Mouse (Mus musculus) monocyte, adult 5-6 weeks (primary cell): Measurements from ENCODE around the gene Ism2. TPM values are rescaled to one million over a fixed set of nuclear protein-coding genes. Genes with fewer than 3 reads are reported as not detected.
"Not testable (repeated sequence)": the region's sequence is repeated elsewhere in the genome, so short reads cannot be mapped to it uniquely, and the experiment has no call there.

Source experiments
- ATAC-seq: fragments of 153-309, 156-312 bp; replicated peaks from 2 replicates; pipeline ENCODE4 v1.8.0; 2017; ENCODE audit warnings: mild to moderate bottlenecking; ENCODE audit not compliant: low TSS enrichment, insufficient number of reproducible peaks, severe bottlenecking, poor library complexity, low FRiP score
- total RNA-seq: library from RNA; stranded (forward); fragments of 200-1000, 200-491, 200-594 nt; gene quantifications from 3 replicates; pipeline ENCODE4 v1.2.3, GENCODE M21; 2017

Ism2 gene
- total RNA-seq: not detected in 3 replicates

- ATAC-seq: no peak
Observed at GRCm38 (mm10) chr12:87299657-87300440, at the start of gene Ism2. Ism2 (minus strand) TSS chr12:87299705.

DNA sequence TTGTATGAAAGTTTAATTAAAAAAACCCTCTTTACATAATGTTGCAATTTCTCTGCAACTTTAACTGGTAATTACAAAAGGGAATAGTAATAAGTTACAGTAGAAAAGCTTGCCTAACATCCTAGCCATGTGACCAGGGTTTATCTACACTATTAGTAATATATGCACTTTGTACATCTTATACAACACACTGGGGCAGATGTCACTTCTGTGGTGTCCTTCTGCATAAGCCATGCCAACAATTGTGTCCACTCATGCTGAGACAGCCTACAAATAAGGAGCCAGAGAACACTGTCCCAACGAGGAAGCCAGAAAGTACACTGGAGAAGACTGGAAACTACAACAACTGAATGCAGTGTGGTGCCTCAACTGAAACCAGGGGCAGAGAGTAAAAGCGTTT is 48.5 kb upstream of the Ism2 start:
- ATAC-seq: no peak

- ATAC-seq: no peak
Observed at GRCm38 (mm10) chr12:87347511-87347910, 48.0 kb upstream of the Ism2 start.

DNA sequence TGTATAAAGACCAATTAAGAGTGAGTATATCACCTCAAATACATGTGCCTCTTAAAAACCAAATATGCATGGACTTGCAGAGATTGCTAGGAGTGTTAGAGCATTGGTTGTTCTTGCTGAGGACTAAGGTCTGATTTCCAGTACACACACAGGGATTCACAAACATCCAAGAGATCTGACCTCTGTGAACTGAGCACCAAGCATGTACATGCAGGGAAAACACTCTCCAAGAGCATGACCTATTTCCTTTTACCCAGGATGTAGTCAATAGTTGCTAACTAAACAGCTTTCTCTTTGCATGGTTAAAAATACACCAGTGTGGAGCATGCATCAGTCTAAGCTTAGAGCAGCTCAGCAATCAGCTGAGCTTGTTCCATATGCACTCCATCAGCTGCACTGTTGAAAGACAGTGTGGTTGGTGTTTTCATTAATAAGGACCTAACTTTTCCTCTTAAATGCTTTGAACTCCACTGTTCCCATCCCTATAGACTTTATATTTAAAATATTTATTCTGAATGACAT is 43.6 kb upstream of the Ism2 start:
- ATAC-seq: no peak

GRCm38 (mm10) chr12:87338082-87338481 is 38.6 kb upstream of the Ism2 start:
- ATAC-seq: no peak

- ATAC-seq: no peak
Observed at GRCm38 (mm10) chr12:87334886-87335285, 35.4 kb upstream of the Ism2 start.

GRCm38 (mm10) chr12:87333794-87334193 is 34.3 kb upstream of the Ism2 start:
- no peak for ATAC-seq

DNA sequence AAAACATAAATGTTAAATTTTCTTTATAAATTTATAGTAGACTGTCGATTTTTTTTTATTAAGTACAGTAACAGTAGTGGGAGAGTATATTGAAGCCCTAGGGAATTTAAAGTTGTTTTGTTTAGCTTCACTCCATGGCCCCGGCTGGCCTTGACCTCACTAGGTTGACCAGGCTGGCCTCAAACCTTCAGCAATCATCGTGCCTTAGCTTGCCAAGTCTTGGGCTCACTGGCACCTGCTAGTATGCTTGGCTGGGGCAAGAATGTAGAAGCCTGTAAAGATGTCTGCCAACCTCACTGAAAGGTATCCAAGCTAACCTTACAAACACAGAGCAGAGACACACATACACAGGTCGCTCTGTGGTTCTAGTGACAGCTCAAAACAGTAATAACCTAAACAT is 33.0 kb upstream of the Ism2 start:
- ATAC-seq: no peak

DNA sequence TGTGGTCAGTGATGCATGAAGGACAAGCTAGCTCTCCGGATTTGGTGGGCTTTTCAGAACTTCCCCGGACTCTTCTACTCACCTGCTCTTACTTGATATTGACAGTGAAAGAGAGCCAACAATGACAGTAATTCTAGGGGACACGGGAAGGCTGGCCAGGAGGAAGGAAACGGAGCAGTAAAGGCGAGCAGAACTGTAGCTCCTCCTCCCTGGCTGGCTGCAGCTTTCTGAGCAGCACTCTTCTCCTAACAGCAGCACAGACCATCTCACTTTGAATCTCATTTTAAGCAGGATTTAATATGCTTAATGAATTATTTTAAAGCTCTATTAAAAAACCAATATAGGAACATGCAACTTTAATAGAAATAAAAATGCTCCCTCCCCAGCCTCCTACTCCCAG is 32.4 kb upstream of the Ism2 start:
- ATAC-seq: no peak

DNA sequence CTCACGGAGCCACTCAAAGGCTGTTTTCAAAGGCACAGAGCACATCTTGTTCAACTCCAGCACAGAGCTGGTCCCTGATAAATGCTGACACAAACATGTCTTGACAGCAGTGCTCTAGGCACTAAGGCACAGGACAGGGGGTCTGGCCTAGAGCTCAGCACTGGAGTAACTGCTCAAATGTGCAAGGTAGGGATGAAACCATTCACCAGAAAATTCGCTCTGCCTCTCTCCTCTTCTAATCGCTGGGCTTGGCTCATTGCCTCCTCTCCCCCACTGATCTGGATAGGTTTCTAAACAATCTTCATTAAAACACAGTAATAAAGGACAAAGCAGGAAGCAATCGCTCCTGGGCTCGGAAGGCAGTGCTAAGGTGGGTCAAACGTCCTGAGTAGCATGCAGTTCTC is 31.6 kb upstream of the Ism2 start:
- no peak for ATAC-seq

GRCm38 (mm10) chr12:87330213-87330612 is 30.7 kb upstream of the Ism2 start:
- ATAC-seq: no peak

DNA sequence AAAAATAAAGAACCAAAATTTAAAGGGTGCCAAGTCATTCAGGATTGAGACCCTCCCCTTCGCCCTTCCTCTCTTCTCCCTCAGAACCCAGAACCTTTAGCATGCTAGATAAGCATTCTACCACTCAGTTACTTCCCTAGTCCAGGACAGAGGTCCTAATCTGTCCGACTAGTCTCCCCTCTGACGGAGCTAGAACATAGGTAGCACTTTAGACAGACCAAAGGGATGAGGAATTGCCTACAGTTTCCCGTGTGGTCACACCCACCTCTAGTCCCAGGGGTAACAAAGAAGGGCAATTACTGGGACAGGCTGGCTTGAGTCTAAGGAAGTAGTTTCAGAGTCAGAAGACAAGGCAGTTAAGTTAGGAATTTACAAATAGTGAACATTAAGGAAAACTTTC is 28.5 kb upstream of the Ism2 start:
- ATAC-seq: no peak

GRCm38 (mm10) chr12:87327610-87328009 is 28.1 kb upstream of the Ism2 start:
- ATAC-seq: no peak

- 0 out of 2 replicates have a peak, but pooled peaks have one; percentile 43 for ATAC-seq
Observed at GRCm38 (mm10) chr12:87325452-87325851, 25.9 kb upstream of the Ism2 start.

- no peak for ATAC-seq
Observed at GRCm38 (mm10) chr12:87319229-87319628, 19.7 kb upstream of the Ism2 start.

GRCm38 (mm10) chr12:87317951-87318350 is 18.4 kb upstream of the Ism2 start:
- ATAC-seq: no peak

- ATAC-seq: no peak
Observed at GRCm38 (mm10) chr12:87313098-87313497, 13.6 kb upstream of the Ism2 start.

GRCm38 (mm10) chr12:87306584-87306844 is 7.0 kb upstream of the Ism2 start:
- ATAC-seq: not testable (repeated sequence)

GRCm38 (mm10) chr12:87305767-87306583 is 6.5 kb upstream of the Ism2 start:
- ATAC-seq: no peak

- ATAC-seq: no peak
Observed at GRCm38 (mm10) chr12:87301189-87301588, 1.7 kb upstream of the Ism2 start.
